Mouse (Mus musculus) C2C12 (cell line): ENCODE measurements around the gene Naa10.

ENCODE experiments used
- CEBPB ChIP-seq: IDR thresholded peaks from one replicate; pipeline ENCODE4 v1.6.1; 2011; ENCODE audit warnings: low read depth, mild to moderate bottlenecking, control low read depth, moderate library complexity
- CTCF ChIP-seq: IDR thresholded peaks from one replicate; pipeline ENCODE4 v1.5.1; 2011; ENCODE audit not compliant: control insufficient read depth, insufficient read depth, insufficient read length

DNA sequence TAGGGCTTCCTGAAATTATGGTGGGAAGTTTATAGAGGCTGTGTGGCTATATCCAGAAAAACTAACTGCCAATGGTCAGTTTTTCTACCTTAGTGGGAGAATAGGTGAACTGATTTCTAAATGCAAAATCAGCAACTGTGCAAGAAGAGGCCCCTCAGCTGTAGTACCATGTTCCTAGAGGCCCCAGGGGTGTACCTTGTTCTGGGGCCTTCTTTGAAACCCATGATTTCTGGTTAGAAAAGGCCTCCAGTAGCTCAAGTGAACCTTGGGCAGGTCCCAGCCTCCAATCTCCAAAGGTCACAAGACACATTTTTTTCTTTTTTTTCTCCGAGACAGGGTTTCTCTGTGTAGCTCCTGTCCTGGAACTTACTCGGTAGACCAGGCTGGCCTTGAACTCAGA, 20.6 kb upstream of the Naa10 start:
- TF ChIP-seq CTCF (no peak), CEBPB (no peak)
